Mouse (Mus musculus) gastrocnemius, adult 8-10 months (tissue): ENCODE measurements around the gene Fbxw7. TPM values are rescaled to one million over a fixed set of nuclear protein-coding genes. Genes with fewer than 3 reads are reported as not detected.

ENCODE experiments used
- DNase-seq, 2 experiments: peaks; one replicate each; pipeline ENCODE4 v3.0.0; 2022; ENCODE audit warnings: low spot score in 2 of 2
- total RNA-seq, 4 experiments: library from RNA; stranded (reverse); gene quantifications; 2 replicates each; pipeline ENCODE4 v1.2.4; 2022

Fbxw7 gene
- total RNA-seq, result 10 to 100 TPM; 15.7 to 22.0 (median 19.0) TPM

- peak in 1 of 2 experiments; percentile 5 for DNase-seq
Measured at GRCm38 (mm10) chr3:84814762-84815381, at the start of gene Fbxw7. Fbxw7 (plus strand) TSS chr3:84815268.

- DNase-seq, result no peak
Measured at GRCm38 (mm10) chr3:84768940-84769339, 46.1 kb upstream of the Fbxw7 start.

- no peak for DNase-seq
Measured at GRCm38 (mm10) chr3:84769411-84769810, 45.7 kb upstream of the Fbxw7 start.

- DNase-seq, result no peak
Measured at GRCm38 (mm10) chr3:84770518-84770917, 44.5 kb upstream of the Fbxw7 start.

GRCm38 (mm10) chr3:84771980-84772379, 43.1 kb upstream of the Fbxw7 start:
- DNase-seq, result no peak

GRCm38 (mm10) chr3:84774246-84775066, 40.6 kb upstream of the Fbxw7 start:
- no peak for DNase-seq

- DNase-seq, result no peak
Measured at GRCm38 (mm10) chr3:84775067-84775423, 40.0 kb upstream of the Fbxw7 start.

- no peak for DNase-seq
Measured at GRCm38 (mm10) chr3:84775577-84775976, 39.5 kb upstream of the Fbxw7 start.

- no peak for DNase-seq
Measured at GRCm38 (mm10) chr3:84776084-84776483, 39.0 kb upstream of the Fbxw7 start.

GRCm38 (mm10) chr3:84787914-84788313, 27.2 kb upstream of the Fbxw7 start:
- no peak for DNase-seq

- no peak for DNase-seq
Measured at GRCm38 (mm10) chr3:84804036-84804435, 11.0 kb upstream of the Fbxw7 start.

GRCm38 (mm10) chr3:84806206-84806605, 8.9 kb upstream of the Fbxw7 start:
- no peak for DNase-seq

GRCm38 (mm10) chr3:84807826-84808225, 7.2 kb upstream of the Fbxw7 start:
- no peak for DNase-seq

GRCm38 (mm10) chr3:84808906-84809305, 6.2 kb upstream of the Fbxw7 start:
- DNase-seq, result no peak

GRCm38 (mm10) chr3:84810803-84811202, 4.3 kb upstream of the Fbxw7 start:
- DNase-seq, result no peak

GRCm38 (mm10) chr3:84813436-84814156, 1.5 kb upstream of the Fbxw7 start:
- DNase-seq, result no peak

GRCm38 (mm10) chr3:84814157-84814761, 809 bp upstream of the Fbxw7 start:
- DNase-seq, result peak; percentile 98 to 99

GRCm38 (mm10) chr3:84815461-84815860, 393 bp downstream of the Fbxw7 start:
- no peak for DNase-seq

- no peak for DNase-seq
Measured at GRCm38 (mm10) chr3:84816951-84817350, 1.9 kb downstream of the Fbxw7 start.

GRCm38 (mm10) chr3:84820654-84821201, 5.7 kb downstream of the Fbxw7 start:
- DNase-seq, result no peak

GRCm38 (mm10) chr3:84825990-84826389, 10.9 kb downstream of the Fbxw7 start:
- no peak for DNase-seq

- no peak for DNase-seq
Measured at GRCm38 (mm10) chr3:84826405-84826804, 11.3 kb downstream of the Fbxw7 start.
